Mouse (Mus musculus) liver, embryonic 14 days (tissue): Measurements from ENCODE around the gene Gstm1. TPM values are rescaled to one million over a fixed set of nuclear protein-coding genes. Genes with fewer than 3 reads are reported as not detected.

Experiments used
- polyA plus RNA-seq: library from polyadenylated mRNA; depleted of rRNA; stranded (reverse); fragments of >200 nt; gene quantifications from 2 replicates; pipeline ENCODE4 v1.2.3, GENCODE M21; 2012; rRNA removed

Gstm1 gene
- 111 and 127 TPM in 2 replicates for polyA plus RNA-seq

GRCm38 (mm10) chr3:108017473-108018189, at the start of gene Gstm1:
TSS of gene Gstm1 (minus strand) at chr3:108017973.

GRCm38 (mm10) chr3:108044394-108045140, 26.8 kb upstream of the Gstm1 start, which contains the start of gene Gstm4:
TSS of gene Gstm4 (minus strand) at chr3:108044894.

GRCm38 (mm10) chr3:107986041-107986562, 31.7 kb downstream of the Gstm1 start, which contains the start of gene Gstm2:
TSS of gene Gstm2 (minus strand) at chr3:107986453.

GRCm38 (mm10) chr3:107968724-107969395, 48.9 kb downstream of the Gstm1 start, which contains the start of gene Gstm3:
TSS of gene Gstm3 (minus strand) at chr3:107969283.

Other genes with a start within 250 kb of the Gstm1 start
- gene Eps8l3, start 140.7 kb downstream of the Gstm1 start, polyA plus RNA-seq: 0.06 TPM in 1 of 2 replicates, not detected in the other
- gene Gstm5, start 122.2 kb downstream of the Gstm1 start, polyA plus RNA-seq: 114 and 121 TPM in 2 replicates
- 14.9 and 16.7 TPM in 2 replicates for gene Gstm7, start 86.2 kb downstream of the Gstm1 start, polyA plus RNA-seq
- gene Gstm6, start 74.2 kb downstream of the Gstm1 start, polyA plus RNA-seq: 4.7 and 6.2 TPM in 2 replicates
- 2.9 and 4.7 TPM in 2 replicates for gene Gstm3, start 48.7 kb downstream of the Gstm1 start, polyA plus RNA-seq
- 3.4 TPM in 2 replicates for gene Gstm2, start 31.5 kb downstream of the Gstm1 start, polyA plus RNA-seq
- gene Gstm4, start 26.9 kb upstream of the Gstm1 start, polyA plus RNA-seq: 10.1 and 11.9 TPM in 2 replicates
- gene Ampd2, start 68.7 kb upstream of the Gstm1 start, polyA plus RNA-seq: 44.0 and 51.2 TPM in 2 replicates
- gene Gnat2, start 74.8 kb upstream of the Gstm1 start, polyA plus RNA-seq: 0.95 and 1.4 TPM in 2 replicates
- gene Gnai3, start 128.2 kb upstream of the Gstm1 start, polyA plus RNA-seq: 30.2 and 35.7 TPM in 2 replicates
- not detected in 2 replicates for gene Gpr61, start 136.9 kb upstream of the Gstm1 start, polyA plus RNA-seq
- gene Amigo1, start 168.4 kb upstream of the Gstm1 start, polyA plus RNA-seq: 0.35 and 0.41 TPM in 2 replicates
- gene Cyb561d1, start 183.2 kb upstream of the Gstm1 start, polyA plus RNA-seq: 1.5 and 1.9 TPM in 2 replicates
- gene Atxn7l2, start 193.0 kb upstream of the Gstm1 start, polyA plus RNA-seq: 1.9 and 2.1 TPM in 2 replicates
- 0.03 and 0.07 TPM in 2 replicates for gene Sypl2, start 208.7 kb upstream of the Gstm1 start, polyA plus RNA-seq
- gene Psma5, start 239.0 kb upstream of the Gstm1 start, polyA plus RNA-seq: 97.2 and 113 TPM in 2 replicates